Mouse (Mus musculus): ENCODE measurements around the gene Gm45716. TPM values are rescaled to one million over a fixed set of nuclear protein-coding genes. Genes with fewer than 3 reads are reported as not detected.

Gm45716 gene
- polyA plus RNA-seq, 1 experiment = 0.62 TPM

- Histone ChIP-seq H3K4me3 (ENCODE audit: extremely low read depth, insufficient read depth, insufficient read length) (no peak overlapping the region), H3K27me3 (ENCODE audit: control insufficient read depth, insufficient read depth, low read length) (no peaks in the 10 kb centered on the region), H3K4me1 (ENCODE audit: control insufficient read depth, insufficient read depth, insufficient read length) (no peaks in the 10 kb centered on the region), H3K27ac (ENCODE audit: insufficient read depth, low read length) (no peak overlapping the region), H3K36me3 (ENCODE audit: control insufficient read depth, insufficient read depth, low read length) (no peaks in the 10 kb centered on the region)
- DNase-seq (ENCODE audit: low read depth in 1 of 2, low spot score in 2 of 2) = no peak
- no peak for TF ChIP-seq CTCF (IDR thresholded peaks at IDR 0.05; ENCODE audit: extremely low read depth, insufficient read depth, insufficient read length, insufficient replicate concordance)
- WGBS = 67% methylated on average over 6 of the region's 6 CpGs
These were observed 99.2 kb downstream of the Gm45716 start for GRCm38 (mm10) chr11:90286550-90287154.

GRCm38 (mm10) chr11:90291156-90291555 lies 103.7 kb downstream of the Gm45716 start:
- no peak overlapping the region for H3K27ac ChIP-seq (ENCODE audit: insufficient read depth, low read length)
- H3K4me1 ChIP-seq (ENCODE audit: control insufficient read depth, insufficient read depth, insufficient read length) = no peaks in the 10 kb centered on the region
- H3K4me3 ChIP-seq (ENCODE audit: extremely low read depth, insufficient read depth, insufficient read length) = no peak overlapping the region
- H3K27me3 ChIP-seq (ENCODE audit: control insufficient read depth, insufficient read depth, low read length) = no peaks in the 10 kb centered on the region
- TF ChIP-seq POLR2A (IDR thresholded peaks at IDR 0.05; ENCODE audit: low read depth, low read length) = no peak
- TF ChIP-seq CTCF (IDR thresholded peaks at IDR 0.05; ENCODE audit: extremely low read depth, insufficient read depth, insufficient read length, insufficient replicate concordance) = no peak
- H3K36me3 ChIP-seq (ENCODE audit: control insufficient read depth, insufficient read depth, low read length) = no peaks in the 10 kb centered on the region
- WGBS = 85% methylated on average over 4 of the region's 4 CpGs
- DNase-seq (ENCODE audit: low read depth in 1 of 2, low spot score in 2 of 2) = no peak

- DNase-seq (ENCODE audit: low read depth in 1 of 2, low spot score in 2 of 2) = no peak
- no peak for TF ChIP-seq POLR2A (IDR thresholded peaks at IDR 0.05; ENCODE audit: low read depth, low read length)
- no peak for TF ChIP-seq CTCF (IDR thresholded peaks at IDR 0.05; ENCODE audit: extremely low read depth, insufficient read depth, insufficient read length, insufficient replicate concordance)
- H3K27me3 ChIP-seq (ENCODE audit: control insufficient read depth, insufficient read depth, low read length) = no peaks in the 10 kb centered on the region
- H3K4me3 ChIP-seq (ENCODE audit: extremely low read depth, insufficient read depth, insufficient read length) = no peak overlapping the region
- no peak overlapping the region for H3K27ac ChIP-seq (ENCODE audit: insufficient read depth, low read length)
- no peaks in the 10 kb centered on the region for H3K4me1 ChIP-seq (ENCODE audit: control insufficient read depth, insufficient read depth, insufficient read length)
- H3K36me3 ChIP-seq (ENCODE audit: control insufficient read depth, insufficient read depth, low read length) = no peaks in the 10 kb centered on the region
These were observed 105.3 kb downstream of the Gm45716 start for GRCm38 (mm10) chr11:90292766-90293165.

GRCm38 (mm10) chr11:90294622-90295021 lies 107.1 kb downstream of the Gm45716 start:
- no peak for TF ChIP-seq POLR2A (IDR thresholded peaks at IDR 0.05; ENCODE audit: low read depth, low read length)
- no peak for TF ChIP-seq CTCF (IDR thresholded peaks at IDR 0.05; ENCODE audit: extremely low read depth, insufficient read depth, insufficient read length, insufficient replicate concordance)
- no peak for DNase-seq (ENCODE audit: low read depth in 1 of 2, low spot score in 2 of 2)
- 92% methylated on average over 2 of the region's 2 CpGs for WGBS
- H3K36me3 ChIP-seq (ENCODE audit: control insufficient read depth, insufficient read depth, low read length) = no peaks in the 10 kb centered on the region
- H3K27ac ChIP-seq (ENCODE audit: insufficient read depth, low read length) = no peak overlapping the region
- no peak overlapping the region for H3K4me3 ChIP-seq (ENCODE audit: extremely low read depth, insufficient read depth, insufficient read length)
- no peaks in the 10 kb centered on the region for H3K27me3 ChIP-seq (ENCODE audit: control insufficient read depth, insufficient read depth, low read length)
- no peaks in the 10 kb centered on the region for H3K4me1 ChIP-seq (ENCODE audit: control insufficient read depth, insufficient read depth, insufficient read length)

Other genes starting within 250 kb of the Gm45716 start
- gene Pctp, start 184.8 kb upstream of the Gm45716 start, polyA plus RNA-seq (2012; rRNA removed) = 2.2 TPM in 2 replicates
- 0.27 and 0.42 TPM in 2 replicates for gene Tmem100, start 157.3 kb upstream of the Gm45716 start, polyA plus RNA-seq (2012; rRNA removed)
- 9.6 and 14.8 TPM in 2 replicates for gene Mmd, start 61.8 kb downstream of the Gm45716 start, polyA plus RNA-seq (2012; rRNA removed)
- 0.54 and 1.6 TPM in 2 replicates for gene Hlf, start 203.2 kb downstream of the Gm45716 start, polyA plus RNA-seq (2012; rRNA removed)

Measured in spleen, adult 2 months (tissue).